Mouse (Mus musculus) C2C12 (cell line): Measurements from ENCODE around the gene Knstrn.

Source experiments
- CEBPB ChIP-seq: IDR thresholded peaks from one replicate; pipeline ENCODE4 v1.6.1; 2011; ENCODE audit warnings: low read depth, mild to moderate bottlenecking, control low read depth, moderate library complexity
- CTCF ChIP-seq: IDR thresholded peaks from one replicate; pipeline ENCODE4 v1.5.1; 2011; ENCODE audit not compliant: control insufficient read depth, insufficient read depth, insufficient read length
- MAX ChIP-seq: IDR thresholded peaks from one replicate; pipeline ENCODE4 v1.6.1; 2011; ENCODE audit warnings: mild to moderate bottlenecking, control low read depth
- MYOD1 ChIP-seq: IDR thresholded peaks from one replicate; pipeline ENCODE4 v1.6.1; 2011; ENCODE audit warnings: low read depth; ENCODE audit not compliant: control insufficient read depth, insufficient read length
- MYOG ChIP-seq: IDR thresholded peaks from one replicate; pipeline ENCODE4 v1.6.1; 2011; ENCODE audit not compliant: control insufficient read depth, insufficient read length; ENCODE audit errors: extremely low read depth
- USF1 ChIP-seq: IDR thresholded peaks from one replicate; pipeline ENCODE4 v1.6.1; 2011; ENCODE audit warnings: low read depth, mild to moderate bottlenecking, control low read depth, moderate library complexity

GRCm38 (mm10) chr2:118766041-118767033 lies 47.5 kb upstream of the Knstrn start:
- TF ChIP-seq MYOD1 (peak; percentile 98), CTCF (no peak), USF1 (no peak), MAX (no peak), MYOG (no peak), CEBPB (no peak)
